Mouse (Mus musculus): ENCODE measurements around the gene Dcdc2b. TPM values are rescaled to one million over a fixed set of nuclear protein-coding genes. Genes with fewer than 3 reads are reported as not detected.
A peak's percentile ranks its signal among the peaks of the same experiment; 100 is the strongest.

Gene Dcdc2b
- 3.5 and 3.7 TPM in 2 replicates for polyA plus RNA-seq (2015; fragmentation: Nextera tagmentation; extraction: Ambion mirVana)

DNA sequence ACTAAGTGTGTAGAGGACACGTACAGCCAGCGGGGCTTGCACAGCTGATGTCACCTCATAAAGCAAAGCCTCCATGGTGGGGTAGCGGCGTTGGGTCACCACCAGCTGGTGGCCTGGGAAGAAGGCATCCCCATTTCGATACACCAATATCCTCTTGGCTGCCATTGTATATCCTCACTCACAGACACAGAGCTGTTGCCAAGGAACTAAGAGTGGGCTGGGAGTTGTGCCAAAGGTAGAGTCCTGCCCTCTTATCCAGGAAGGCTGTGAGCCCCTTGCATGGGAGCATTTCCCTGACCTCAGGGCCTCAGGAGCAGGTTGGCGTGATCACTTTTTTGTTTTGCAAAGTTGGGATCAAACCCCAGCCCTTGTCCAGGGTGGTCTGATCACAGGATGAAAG lies at the start of gene Dcdc2b:
Dcdc2b (minus strand) TSS at position 165 of the 400 bp plus-strand sequence.
- Histone ChIP-seq H3K4me2 (replicated peaks) (no peak within 1 kb of the TSS), H3K9me3 (no peaks in the 10 kb centered on the region), H3K36me3 (peaks cover 13% of the 10 kb centered on the region), H3K4me1 (peaks cover 12% of the 10 kb centered on the region), H3K27ac (replicated peaks) (no peak within 1 kb of the TSS), H3K9ac (replicated peaks) (no peak within 1 kb of the TSS), H3K4me3 (no peak within 1 kb of the TSS), H3K27me3 (no peaks in the 10 kb centered on the region)
- WGBS = 71% methylated on average over 6 of the region's 6 CpGs
- ATAC-seq (replicated peaks) = no peak

DNA sequence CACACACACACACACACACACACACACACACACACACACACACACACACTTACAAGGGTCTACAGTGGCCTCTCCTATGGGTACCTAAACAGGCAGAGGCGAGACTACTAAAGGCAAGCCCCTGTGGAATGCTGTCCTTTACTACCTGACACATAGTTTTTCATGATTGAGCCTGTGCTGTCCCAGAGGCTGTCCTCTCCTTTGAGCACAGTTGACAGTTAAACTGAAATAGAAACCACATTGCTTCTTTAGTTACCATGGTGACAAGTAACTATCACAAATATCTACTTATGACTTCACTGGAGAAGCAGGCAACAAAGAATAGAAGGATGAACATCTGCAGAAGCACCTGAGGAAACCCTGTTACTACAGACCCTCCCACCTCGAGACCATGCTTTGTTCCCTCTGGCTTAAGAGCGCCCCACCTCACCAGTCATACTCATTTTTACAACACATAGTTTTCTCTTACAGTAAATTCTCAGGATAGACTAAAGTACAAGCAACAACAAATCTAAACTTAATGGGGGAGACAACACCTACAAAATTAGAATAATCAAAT lies 48.3 kb upstream of the Dcdc2b start:
- peaks cover 42% of the 10 kb centered on the region for H3K36me3 ChIP-seq
- no peak overlapping the region for H3K27ac ChIP-seq (replicated peaks)
- no peak overlapping the region for H3K4me3 ChIP-seq
- no peak for ATAC-seq (replicated peaks)
- no peaks in the 10 kb centered on the region for H3K9me3 ChIP-seq
- H3K4me1 ChIP-seq = no peaks in the 10 kb centered on the region
- 84% methylated on average over 3 of the region's 3 CpGs for WGBS
- no peak overlapping the region for H3K9ac ChIP-seq (replicated peaks)
- H3K27me3 ChIP-seq = no peaks in the 10 kb centered on the region
- H3K4me2 ChIP-seq (replicated peaks) = no peak overlapping the region

DNA sequence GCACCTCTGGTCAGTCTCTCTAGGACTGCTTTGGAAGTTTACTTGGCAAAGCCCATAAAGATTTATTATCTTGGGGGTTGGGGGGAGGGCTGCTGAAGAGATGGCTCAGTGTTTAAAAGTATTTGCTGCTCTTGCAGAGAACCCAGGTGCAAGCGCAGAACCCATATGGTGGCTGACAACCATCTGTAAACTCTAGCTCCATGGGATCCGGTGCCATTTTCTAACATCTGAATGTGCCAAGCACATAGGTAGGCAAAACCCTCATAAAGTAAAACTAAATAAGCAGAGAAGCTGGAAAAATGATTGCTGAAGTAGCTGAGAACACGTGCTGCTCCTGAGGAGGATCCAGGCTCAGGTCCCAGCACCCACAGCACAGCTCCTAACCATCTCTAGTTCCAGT lies 47.5 kb upstream of the Dcdc2b start:
- Histone ChIP-seq H3K4me2 (replicated peaks) (no peak overlapping the region), H3K4me3 (no peak overlapping the region), H3K9ac (replicated peaks) (no peak overlapping the region), H3K27ac (replicated peaks) (no peak overlapping the region), H3K27me3 (no peaks in the 10 kb centered on the region), H3K9me3 (no peaks in the 10 kb centered on the region), H3K4me1 (no peaks in the 10 kb centered on the region), H3K36me3 (peaks cover 49% of the 10 kb centered on the region)
- ATAC-seq (replicated peaks) = no peak
- WGBS = 86% methylated on average over 3 of the region's 3 CpGs

DNA sequence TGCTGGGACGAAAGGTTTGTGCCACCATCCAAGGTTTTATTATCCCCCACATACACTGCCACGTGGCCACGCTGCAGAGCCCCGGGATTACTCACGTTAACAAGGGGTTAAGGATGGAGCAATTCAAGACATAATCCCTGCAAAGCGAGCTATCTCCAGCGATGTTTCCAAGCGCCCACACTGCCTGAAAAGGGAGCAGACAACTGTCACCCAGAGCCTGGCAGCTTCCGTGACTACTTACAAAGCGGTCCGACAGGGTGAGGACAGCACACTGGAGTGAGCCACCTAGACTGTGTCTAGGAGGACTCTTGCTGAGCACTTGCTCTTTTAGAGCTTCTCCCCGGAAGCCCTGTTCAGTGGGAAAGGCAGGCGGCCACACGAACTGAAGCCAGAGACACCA lies 40.7 kb upstream of the Dcdc2b start:
- H3K9ac ChIP-seq (replicated peaks) = no peak overlapping the region
- H3K27me3 ChIP-seq = no peaks in the 10 kb centered on the region
- no peaks in the 10 kb centered on the region for H3K9me3 ChIP-seq
- ATAC-seq (replicated peaks) = no peak
- no peak overlapping the region for H3K27ac ChIP-seq (replicated peaks)
- no peaks in the 10 kb centered on the region for H3K4me1 ChIP-seq
- H3K4me3 ChIP-seq = no peak overlapping the region
- H3K4me2 ChIP-seq (replicated peaks) = no peak overlapping the region
- WGBS = 87% methylated on average over 14 of the region's 14 CpGs
- H3K36me3 ChIP-seq = peaks cover 86% of the 10 kb centered on the region

DNA sequence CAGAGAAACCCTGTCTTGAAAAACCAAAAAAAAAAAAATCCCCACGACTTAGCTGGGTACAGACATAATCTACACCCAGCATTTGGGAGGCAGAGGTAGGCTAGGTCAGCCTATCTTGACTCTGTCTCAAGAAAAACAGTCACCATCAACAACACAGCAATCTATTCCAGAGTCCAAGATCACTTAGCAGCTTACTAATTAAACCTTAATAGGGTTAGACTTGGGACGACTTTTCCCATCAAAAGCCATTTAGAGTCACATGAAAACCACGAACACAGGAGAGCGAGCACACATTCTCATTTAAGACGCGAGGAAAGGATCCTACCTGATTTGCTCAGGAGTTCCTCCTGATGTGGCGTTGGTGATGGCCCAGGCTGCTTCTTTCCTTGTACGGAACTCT lies 36.3 kb upstream of the Dcdc2b start:
- peaks cover 89% of the 10 kb centered on the region for H3K36me3 ChIP-seq
- H3K9ac ChIP-seq (replicated peaks) = no peak overlapping the region
- H3K4me1 ChIP-seq = no peaks in the 10 kb centered on the region
- 93% methylated on average over 8 of the region's 8 CpGs for WGBS
- H3K4me3 ChIP-seq = no peak overlapping the region
- no peak for ATAC-seq (replicated peaks)
- no peaks in the 10 kb centered on the region for H3K27me3 ChIP-seq
- no peak overlapping the region for H3K4me2 ChIP-seq (replicated peaks)
- H3K9me3 ChIP-seq = no peaks in the 10 kb centered on the region
- H3K27ac ChIP-seq (replicated peaks) = no peak overlapping the region

DNA sequence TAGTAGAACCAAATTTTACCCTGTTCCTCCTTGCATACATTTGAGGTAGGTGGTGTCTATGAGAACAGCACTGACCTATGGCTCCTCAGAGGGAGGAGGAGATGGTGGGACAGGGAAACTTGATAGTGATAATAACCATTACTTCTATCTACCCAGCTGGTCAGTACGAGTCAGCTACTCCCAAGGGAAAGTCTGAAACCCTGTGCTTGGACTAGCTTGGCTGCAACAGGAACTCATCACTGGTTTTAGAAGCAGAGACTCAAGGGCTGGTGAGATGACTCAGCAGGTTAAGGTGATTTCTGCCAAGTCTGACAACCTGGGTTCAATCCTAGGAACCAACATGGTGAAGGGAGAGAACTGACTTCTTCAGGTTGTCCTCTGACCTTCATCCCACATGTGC lies 34.6 kb upstream of the Dcdc2b start:
- Histone ChIP-seq H3K4me1 (no peaks in the 10 kb centered on the region), H3K27me3 (no peaks in the 10 kb centered on the region), H3K4me2 (replicated peaks) (no peak overlapping the region), H3K9ac (replicated peaks) (no peak overlapping the region), H3K9me3 (no peaks in the 10 kb centered on the region), H3K4me3 (no peak overlapping the region), H3K27ac (replicated peaks) (no peak overlapping the region), H3K36me3 (peaks cover 79% of the 10 kb centered on the region)
- ATAC-seq (replicated peaks) = no peak
- 95% methylated on average over 1 of the region's 1 CpGs for WGBS

DNA sequence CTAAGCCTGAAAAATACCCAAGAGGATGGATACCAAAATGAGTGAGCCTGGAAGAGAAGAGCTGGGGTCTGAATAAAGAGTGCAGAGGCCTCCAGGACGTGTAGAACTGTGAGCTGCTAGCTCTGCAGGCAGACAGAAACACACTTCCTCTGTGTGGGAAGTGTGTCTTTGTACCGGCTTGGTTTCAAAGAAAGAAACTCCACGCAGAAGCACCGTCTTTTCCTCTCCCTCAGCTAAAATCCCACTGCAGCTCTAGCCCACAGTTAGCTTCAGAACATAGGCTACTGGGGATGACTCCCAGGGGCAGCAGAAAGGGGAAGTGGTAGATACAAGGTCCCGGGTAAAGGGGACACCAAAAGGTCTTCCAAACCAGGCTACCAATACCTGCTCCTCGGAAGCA lies 31.1 kb upstream of the Dcdc2b start:
- H3K9me3 ChIP-seq = no peaks in the 10 kb centered on the region
- no peak overlapping the region for H3K27ac ChIP-seq (replicated peaks)
- no peak overlapping the region for H3K9ac ChIP-seq (replicated peaks)
- no peaks in the 10 kb centered on the region for H3K27me3 ChIP-seq
- peaks cover 49% of the 10 kb centered on the region for H3K36me3 ChIP-seq
- peaks cover 9% of the 10 kb centered on the region for H3K4me1 ChIP-seq
- no peak for ATAC-seq (replicated peaks)
- H3K4me2 ChIP-seq (replicated peaks) = no peak overlapping the region
- H3K4me3 ChIP-seq = no peak overlapping the region
- 92% methylated on average over 6 of the region's 6 CpGs for WGBS

DNA sequence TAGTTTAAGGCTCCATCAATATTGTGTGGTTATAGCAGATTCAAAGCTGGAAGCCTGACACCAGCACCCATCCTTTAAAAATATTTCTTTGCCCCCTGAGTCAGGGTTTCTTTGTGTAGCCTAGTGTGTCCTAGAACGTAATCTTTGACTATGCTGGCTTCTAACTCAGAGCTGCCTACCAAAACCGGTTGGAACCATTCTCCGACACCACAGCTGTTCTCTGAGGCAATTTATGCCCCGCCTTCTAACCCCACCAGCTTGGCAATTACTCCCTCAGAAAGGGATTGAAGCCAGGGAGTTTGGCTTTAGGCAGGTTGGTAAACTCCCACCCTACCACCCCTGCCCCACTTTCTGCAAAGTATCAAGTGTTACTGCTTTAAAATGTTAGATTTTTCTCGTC lies 27.7 kb upstream of the Dcdc2b start:
- peak overlapping the region; percentile 66 for H3K4me3 ChIP-seq
- peak overlapping the region; percentile 8 for H3K27ac ChIP-seq (replicated peaks)
- 38% methylated on average over 5 of the region's 5 CpGs for WGBS
- H3K9ac ChIP-seq (replicated peaks) = no peak overlapping the region
- H3K27me3 ChIP-seq = no peaks in the 10 kb centered on the region
- peaks cover 38% of the 10 kb centered on the region for H3K4me1 ChIP-seq
- H3K4me2 ChIP-seq (replicated peaks) = peak overlapping the region; percentile 90
- ATAC-seq (replicated peaks) = no peak
- H3K9me3 ChIP-seq = no peaks in the 10 kb centered on the region
- H3K36me3 ChIP-seq = peaks cover 39% of the 10 kb centered on the region

DNA sequence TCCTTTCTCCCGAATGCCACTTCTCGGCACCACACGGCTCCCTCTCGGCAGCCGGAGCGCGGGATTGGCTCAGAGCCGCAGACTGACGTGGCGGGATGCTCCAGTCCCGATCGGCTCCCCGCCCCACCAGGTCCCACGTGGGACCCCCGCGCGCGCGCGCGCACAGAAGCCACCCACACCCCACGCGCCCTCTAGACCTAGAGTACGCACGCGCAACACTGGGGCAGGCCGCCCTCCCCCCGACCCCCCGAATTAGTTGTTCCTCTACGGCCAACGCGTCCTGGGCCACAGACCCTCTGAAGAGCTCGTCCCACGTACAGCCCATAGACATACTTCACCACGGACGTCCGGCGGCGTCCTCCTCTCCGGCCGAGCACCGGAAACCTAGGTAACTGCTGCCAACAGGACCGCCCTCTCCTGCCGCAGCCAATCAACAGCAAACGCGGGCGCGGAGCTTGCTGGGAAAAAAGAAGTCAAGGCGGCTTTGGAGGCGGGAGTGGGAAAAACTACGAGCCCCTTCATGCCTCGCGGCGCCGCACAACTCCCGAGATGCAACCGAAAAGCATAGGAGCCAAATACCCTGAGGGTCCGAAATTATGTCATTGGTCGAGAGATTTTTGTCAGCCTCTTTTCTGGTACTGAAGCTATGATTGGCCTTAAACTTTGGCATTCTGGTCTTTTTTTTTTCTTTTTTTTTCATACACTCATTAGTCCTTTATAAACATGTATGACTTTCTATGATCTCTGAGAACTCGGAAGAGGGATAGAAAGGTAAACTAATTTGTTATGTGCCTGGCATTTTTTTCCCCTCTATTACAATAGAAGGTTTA lies 26.8 kb upstream of the Dcdc2b start, which contains the start of gene Txlna:
Txlna (minus strand) TSS at position 428 of the 830 bp plus-strand sequence.
- peak within 1 kb of the TSS; percentile 66 for H3K4me3 ChIP-seq
- WGBS = under 1% methylated on average over 60 of the region's 60 CpGs
- peak; percentile 95 for ATAC-seq (replicated peaks)

DNA sequence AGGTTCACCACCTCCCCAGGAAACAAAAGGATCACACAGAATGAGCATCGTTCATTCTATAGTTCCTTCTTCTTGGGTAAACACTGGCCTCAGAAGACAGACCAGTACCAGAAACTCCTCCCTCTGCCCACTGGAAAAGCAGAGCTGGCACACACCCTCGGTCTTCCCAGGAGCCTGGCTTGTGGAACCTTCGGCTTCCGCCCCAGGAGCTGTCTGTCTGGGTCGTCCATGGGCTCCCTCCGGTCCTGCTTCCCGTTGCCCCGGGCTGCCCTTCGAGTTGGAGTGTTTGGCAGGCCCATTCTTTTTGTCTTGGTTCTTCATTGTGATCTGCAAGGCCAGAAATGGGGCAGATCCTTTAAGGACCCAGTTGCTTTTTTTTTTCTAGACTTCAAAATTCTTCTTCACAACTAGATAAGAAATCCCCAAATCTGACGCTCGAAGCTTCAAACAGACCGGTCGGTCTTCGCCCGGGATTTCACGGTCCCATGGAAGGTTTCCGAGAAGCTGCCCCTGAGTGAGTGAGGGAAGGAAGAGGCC lies 26.1 kb upstream of the Dcdc2b start:
- Histone ChIP-seq H3K4me3 (peak overlapping the region; percentile 66), H3K4me2 (replicated peaks) (peak overlapping the region; percentile 90), H3K27ac (replicated peaks) (peak overlapping the region; percentile 95), H3K4me1 (peaks cover 38% of the 10 kb centered on the region), H3K9ac (replicated peaks) (peak overlapping the region; percentile 74), H3K9me3 (no peaks in the 10 kb centered on the region), H3K36me3 (peaks cover 36% of the 10 kb centered on the region), H3K27me3 (no peaks in the 10 kb centered on the region)
- 0 out of 2 replicates have a peak, but pooled peaks have one; percentile 10 for ATAC-seq (replicated peaks)
- 2% methylated on average over 17 of the region's 17 CpGs for WGBS

More for the DNA sequence above, 26.8 kb upstream of the Dcdc2b start, which contains the start of gene Txlna:
- peak within 1 kb of the TSS; percentile 74 for H3K9ac ChIP-seq (replicated peaks)
- H3K9me3 ChIP-seq = no peaks in the 10 kb centered on the region
- H3K36me3 ChIP-seq = peaks cover 38% of the 10 kb centered on the region
- peak within 1 kb of the TSS; percentile 95 for H3K27ac ChIP-seq (replicated peaks)
- H3K4me1 ChIP-seq = peaks cover 38% of the 10 kb centered on the region
- H3K27me3 ChIP-seq = no peaks in the 10 kb centered on the region
- peak within 1 kb of the TSS; percentile 90 for H3K4me2 ChIP-seq (replicated peaks)

DNA sequence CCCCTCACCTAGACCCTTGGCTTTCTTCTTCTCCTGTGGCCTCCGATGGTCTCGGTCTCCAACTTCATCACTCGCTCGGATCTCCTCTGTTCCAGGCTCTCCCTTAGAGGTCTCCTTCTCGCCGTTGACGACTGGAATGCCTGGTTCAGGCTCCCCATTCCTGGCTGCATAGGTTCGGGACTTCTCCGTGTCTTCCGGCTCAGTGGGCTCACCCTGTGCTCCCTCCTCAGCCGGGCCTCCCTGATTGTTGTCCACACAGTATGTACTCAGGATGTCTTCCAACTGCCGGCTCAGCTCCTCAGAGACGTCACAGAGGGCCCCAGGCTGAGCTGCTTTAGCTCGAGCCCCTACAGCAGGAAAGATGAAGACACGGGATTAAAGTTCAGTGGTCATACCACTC lies 25.2 kb upstream of the Dcdc2b start:
- H3K4me2 ChIP-seq (replicated peaks) = peak overlapping the region; percentile 90
- H3K9ac ChIP-seq (replicated peaks) = peak overlapping the region; percentile 74
- H3K4me1 ChIP-seq = peaks cover 38% of the 10 kb centered on the region
- peak overlapping the region; percentile 66 for H3K4me3 ChIP-seq
- H3K36me3 ChIP-seq = peaks cover 42% of the 10 kb centered on the region
- 83% methylated on average over 15 of the region's 15 CpGs for WGBS
- H3K9me3 ChIP-seq = no peaks in the 10 kb centered on the region
- no peaks in the 10 kb centered on the region for H3K27me3 ChIP-seq
- ATAC-seq (replicated peaks) = no peak
- H3K27ac ChIP-seq (replicated peaks) = no peak overlapping the region

DNA sequence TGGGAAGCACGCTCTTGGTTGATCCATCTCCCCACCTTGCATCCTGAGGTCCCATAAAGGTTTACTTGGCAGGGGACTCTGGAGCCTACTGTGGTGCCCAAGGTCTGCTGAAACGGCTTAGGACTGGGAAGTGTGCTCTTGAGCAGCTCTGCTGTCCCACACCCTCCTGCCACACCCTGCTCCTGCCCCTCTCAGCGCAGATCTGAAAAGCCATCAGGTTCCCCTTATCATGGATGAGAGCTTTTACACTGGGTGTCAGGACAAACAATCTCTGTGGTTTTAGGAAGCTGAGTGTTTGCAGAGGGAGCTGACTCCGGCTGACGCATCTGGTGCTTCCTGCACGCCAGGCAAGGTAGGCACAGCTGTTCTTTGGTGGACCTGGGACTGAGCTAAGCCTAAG lies 19.8 kb upstream of the Dcdc2b start:
- Histone ChIP-seq H3K9me3 (no peaks in the 10 kb centered on the region), H3K27ac (replicated peaks) (no peak overlapping the region), H3K36me3 (peaks cover 90% of the 10 kb centered on the region), H3K4me3 (no peak overlapping the region), H3K4me1 (peaks cover 24% of the 10 kb centered on the region), H3K27me3 (no peaks in the 10 kb centered on the region), H3K9ac (replicated peaks) (no peak overlapping the region), H3K4me2 (replicated peaks) (no peak overlapping the region)
- ATAC-seq (replicated peaks) = no peak
- 98% methylated on average over 6 of the region's 6 CpGs for WGBS

All from forebrain, embryonic 15.5 days (tissue).